Mouse (Mus musculus) olfactory bulb, adult 2 months (tissue): ENCODE measurements at regions not wholly inside any gene's neighbourhood (a gene's known extent, or its start where the extent isn't known, plus 50 kb on each side); places are given as distances from the start of the nearest gene placed in this dataset.

Experiments
- CTCF ChIP-seq: fragments of 200-500 bp; IDR thresholded peaks from 2 replicates; pipeline ENCODE4 v1.5.1; 2012; ENCODE audit warnings: low read depth, mild to moderate bottlenecking, low read length, moderate library complexity; ENCODE audit not compliant: insufficient read depth
- POLR2A ChIP-seq: fragments of 200-500 bp; IDR thresholded peaks from 2 replicates; pipeline ENCODE4 v1.6.1; 2012; ENCODE audit warnings: mild to moderate bottlenecking, low read depth, low read length, moderate library complexity; ENCODE audit not compliant: insufficient read depth

DNA sequence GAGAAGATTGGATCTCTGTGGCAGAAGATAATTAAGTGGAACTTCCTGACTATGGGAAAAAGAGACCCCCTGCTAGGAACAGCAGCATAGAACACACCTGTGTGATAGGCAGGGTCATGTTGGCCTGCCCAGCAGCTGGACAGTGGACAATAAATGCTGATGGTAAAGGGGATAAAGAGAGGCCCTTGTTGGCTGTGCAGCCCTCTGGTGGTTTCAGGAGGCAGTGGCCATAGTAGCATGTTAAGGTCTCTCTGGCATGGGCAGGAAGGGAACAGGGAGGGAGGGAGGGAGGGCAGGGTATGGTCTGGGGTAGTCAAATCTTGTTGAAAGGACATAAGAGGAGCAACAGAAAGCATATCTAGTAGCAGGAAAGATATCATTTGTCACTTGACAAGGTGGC is 58.7 kb upstream of the Slc35f3 start:
- no peak for TF ChIP-seq CTCF
- no peak for TF ChIP-seq POLR2A
